Mouse (Mus musculus): ENCODE results near the gene Tcp10a.
"Not testable (repeated sequence)": the region's sequence is repeated elsewhere in the genome, so short reads cannot be mapped to it uniquely, and the experiment has no call there.

- not testable (repeated sequence) for TF ChIP-seq CTCF (IDR thresholded peaks at IDR 0.05); EP300 (IDR thresholded peaks at IDR 0.05; ENCODE audit: insufficient read depth, low read depth, low read length); POLR2A (IDR thresholded peaks at IDR 0.05; ENCODE audit: insufficient read depth, low read depth, low read length)
Measured at GRCm38 (mm10) chr17:7315693-7316382, 8.6 kb upstream of the Tcp10a start.
